Mouse (Mus musculus): ENCODE results near the gene Rpl22.

GRCm38 (mm10) chr4:152345120-152345889 lies 19.8 kb downstream of the Rpl22 start:
- TF ChIP-seq NRF1 (IDR thresholded peaks at IDR 0.05; ENCODE audit: insufficient read depth, low read depth, low read length, poor library complexity, severe bottlenecking) (no peak), RCOR1 (IDR thresholded peaks at IDR 0.05; ENCODE audit: low read depth, low read length) (no peak), ZC3H11A (IDR thresholded peaks at IDR 0.05; ENCODE audit: low read depth, low read length) (no peak), CTCF (IDR thresholded peaks at IDR 0.05 in 2 of 3, conservative IDR thresholded peaks at IDR 0.05 in 1 of 3; ENCODE audit: control insufficient read depth in 1 of 3, insufficient read depth in 1 of 3, low read depth in 2 of 3, low read length in 3 of 3, poor library complexity in 1 of 3, severe bottlenecking in 1 of 3) (no peak), TAL1 (IDR thresholded peaks at IDR 0.05; ENCODE audit: low read length) (no peak), EP300 (IDR thresholded peaks at IDR 0.05; ENCODE audit: low read depth in 1 of 2, low read length in 2 of 2) (no peak), MYC (IDR thresholded peaks at IDR 0.05; ENCODE audit: low read depth, low read length) (no peak), E2F4 (IDR thresholded peaks at IDR 0.05; ENCODE audit: borderline replicate concordance, low read depth, low read length) (no peak), RAD21 (IDR thresholded peaks at IDR 0.05; ENCODE audit: low read depth, low read length) (no peak), NELFE (IDR thresholded peaks at IDR 0.05; ENCODE audit: low read depth, low read length) (no peak), POLR2A (IDR thresholded peaks at IDR 0.05; ENCODE audit: control insufficient read depth in 1 of 2, insufficient read depth in 1 of 2, low read depth in 1 of 2, low read length in 2 of 2, poor library complexity in 1 of 2) (no peak), KAT2A (conservative IDR thresholded peaks at IDR 0.05; ENCODE audit: low read depth, low read length) (no peak), ZKSCAN1 (IDR thresholded peaks at IDR 0.05; ENCODE audit: low read depth, low read length) (no peak)

Measured in MEL (cell line).